Mouse (Mus musculus) embryo, embryonic 9.5 days (tissue): ENCODE data around the gene Bcas3.
A peak's percentile ranks its signal among the peaks of the same experiment; 100 is the strongest.

Source experiments
- DNase-seq: peaks from one replicate; pipeline ENCODE4 v3.0.0-alpha.2; 2017; ENCODE audit errors: extremely low spot score

Gene Bcas3

DNA sequence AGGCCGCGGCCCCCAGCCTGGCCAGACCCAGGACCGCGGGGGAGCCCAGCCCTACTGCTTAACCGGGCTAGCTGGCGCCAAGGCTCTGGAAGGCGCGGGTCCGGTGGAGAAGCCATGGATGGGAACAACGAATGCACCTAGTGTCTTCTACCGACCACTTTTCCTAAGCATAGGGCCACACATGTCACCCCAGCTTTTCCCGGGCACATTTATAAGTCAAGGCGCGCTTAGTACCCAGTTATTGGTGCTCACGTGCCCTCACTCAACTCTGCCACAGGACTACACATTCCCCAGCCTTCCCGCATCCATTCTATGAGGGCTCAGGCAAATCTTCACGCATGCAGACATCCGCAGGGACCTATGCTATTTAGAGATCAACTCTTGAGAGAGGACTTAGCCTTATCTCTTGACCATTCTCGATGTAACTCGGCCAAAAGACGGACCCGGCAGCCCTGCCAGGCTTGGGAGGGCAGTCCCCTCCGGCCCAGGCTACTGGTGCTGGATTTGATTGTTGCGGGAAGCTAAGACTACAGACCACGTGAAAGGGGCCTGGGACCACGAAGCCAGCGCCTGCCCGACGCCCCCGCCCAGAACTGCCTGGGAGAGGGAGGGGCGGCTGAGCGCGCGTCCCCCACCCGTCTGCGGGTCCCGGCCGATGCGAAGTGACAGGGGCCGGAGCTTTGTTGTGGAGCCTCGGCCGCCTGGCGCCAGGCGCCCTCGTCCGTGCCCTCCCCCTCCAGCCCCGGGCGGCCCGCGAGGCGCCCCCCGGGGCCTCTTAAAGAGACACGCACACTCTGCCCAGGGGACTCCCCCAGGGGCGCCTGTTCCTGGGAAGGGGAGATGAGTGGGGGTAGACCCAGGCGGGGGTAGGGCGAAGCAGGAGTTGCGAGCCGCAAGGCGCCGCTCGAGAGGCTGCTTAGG is 476.8 kb downstream of the Bcas3 start:
- DNase-seq = peak; percentile 70

- DNase-seq = peak; percentile 72
Measured at GRCm38 (mm10) chr11:85830901-85831341, 478.0 kb downstream of the Bcas3 start.

DNA sequence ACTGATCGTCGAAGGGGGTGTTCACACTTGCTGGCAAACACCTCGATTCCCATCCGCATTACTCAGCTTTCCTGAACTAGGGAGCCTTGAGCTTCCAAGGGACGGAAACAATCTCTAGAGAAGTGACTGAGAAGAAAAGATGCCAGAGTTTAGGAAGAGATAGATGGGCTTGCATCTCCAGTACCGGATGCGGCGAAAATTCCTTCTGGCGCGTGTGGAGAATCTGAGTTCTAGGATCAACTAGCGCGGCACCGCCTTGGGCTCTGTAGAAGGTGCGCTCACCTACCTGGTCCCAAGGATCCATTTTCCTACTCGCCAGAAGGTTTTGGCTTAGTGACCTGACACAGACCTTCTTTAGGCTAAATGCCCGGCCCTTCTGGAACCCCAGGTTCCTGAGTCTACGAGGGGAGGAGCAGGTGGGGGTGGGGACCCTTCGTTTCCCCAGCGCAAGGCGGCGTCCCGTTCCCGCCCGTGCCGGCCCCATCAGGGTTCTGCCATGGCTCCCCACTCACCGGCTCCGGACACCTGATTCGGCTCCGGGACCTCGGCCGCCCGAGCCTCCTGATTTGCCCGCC is 478.8 kb downstream of the Bcas3 start:
- peak; percentile 46 for DNase-seq

GRCm38 (mm10) chr11:85832231-85832924 is 479.4 kb downstream of the Bcas3 start, which contains the start of gene Tbx2:
Tbx2 (plus strand) TSS chr11:85832551.
- peak; percentile 86 for DNase-seq

DNA sequence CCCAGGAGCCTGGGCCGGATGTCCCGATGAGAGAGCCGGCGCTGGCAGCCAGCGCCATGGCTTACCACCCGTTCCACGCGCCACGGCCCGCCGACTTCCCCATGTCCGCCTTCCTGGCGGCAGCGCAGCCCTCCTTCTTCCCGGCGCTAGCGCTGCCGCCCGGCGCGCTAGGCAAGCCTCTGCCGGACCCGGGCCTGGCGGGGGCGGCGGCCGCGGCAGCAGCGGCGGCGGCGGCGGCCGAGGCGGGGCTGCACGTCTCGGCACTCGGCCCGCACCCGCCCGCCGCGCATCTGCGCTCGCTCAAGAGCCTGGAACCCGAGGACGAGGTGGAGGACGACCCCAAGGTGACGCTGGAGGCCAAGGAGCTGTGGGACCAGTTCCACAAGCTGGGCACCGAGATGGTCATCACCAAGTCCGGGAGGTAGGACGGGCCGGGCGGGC is 480.1 kb downstream of the Bcas3 start:
- peak; percentile 68 for DNase-seq

DNA sequence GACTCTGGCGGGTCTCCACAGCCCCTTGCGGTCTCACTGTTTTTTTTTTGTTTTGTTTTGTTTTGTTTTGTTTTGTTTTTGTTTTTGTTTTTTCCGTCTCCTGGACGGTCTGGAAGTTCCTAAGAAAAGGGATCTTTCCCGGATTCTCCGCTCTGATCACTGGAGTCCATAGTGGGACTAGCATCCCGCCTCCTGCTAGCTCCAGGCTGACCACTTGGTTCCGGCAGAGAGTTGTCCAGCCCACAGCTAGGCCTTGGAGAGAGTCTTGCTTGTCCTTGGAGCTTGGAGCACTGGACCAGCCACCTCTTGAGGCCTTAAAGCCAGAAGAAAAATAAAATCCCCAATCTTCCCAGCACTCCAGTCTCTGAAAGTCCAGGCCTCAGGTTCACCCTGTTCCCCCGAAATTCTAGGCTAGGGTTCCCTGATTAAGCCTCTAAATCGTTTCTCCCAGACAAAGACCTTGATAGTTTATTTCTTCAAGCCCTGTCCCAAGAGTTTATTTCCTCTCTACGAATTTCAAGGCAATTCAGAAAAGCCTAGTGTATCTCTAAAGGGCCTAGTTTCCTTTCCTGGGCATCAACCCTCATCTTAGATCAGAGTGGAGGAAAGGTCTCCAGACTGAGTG is 480.9 kb downstream of the Bcas3 start:
- peak; percentile 54 for DNase-seq

DNA sequence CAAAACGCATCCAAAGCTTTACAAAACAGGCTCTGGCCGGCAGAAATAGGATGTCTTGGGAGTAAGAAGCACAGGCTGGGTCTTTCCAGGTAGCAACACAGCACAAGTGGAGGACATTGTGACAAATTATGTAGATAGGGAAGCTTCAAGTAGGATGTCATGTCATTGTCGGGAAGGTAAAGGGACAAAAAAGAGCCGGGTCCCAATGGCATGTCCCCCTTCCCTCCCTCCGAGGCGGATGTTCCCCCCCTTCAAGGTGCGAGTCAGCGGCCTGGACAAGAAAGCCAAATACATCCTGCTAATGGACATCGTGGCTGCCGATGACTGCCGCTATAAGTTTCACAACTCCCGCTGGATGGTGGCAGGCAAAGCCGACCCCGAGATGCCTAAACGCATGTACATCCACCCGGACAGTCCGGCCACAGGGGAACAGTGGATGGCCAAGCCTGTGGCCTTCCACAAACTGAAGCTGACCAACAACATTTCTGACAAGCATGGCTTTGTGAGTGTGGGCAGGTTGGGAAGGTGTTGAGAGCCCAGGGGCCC is 481.5 kb downstream of the Bcas3 start:
- DNase-seq = peak; percentile 47

GRCm38 (mm10) chr11:85835001-85835752 is 482.2 kb downstream of the Bcas3 start:
- DNase-seq = no peak

GRCm38 (mm10) chr11:85835753-85836522 is 483.0 kb downstream of the Bcas3 start:
- no peak for DNase-seq

DNA sequence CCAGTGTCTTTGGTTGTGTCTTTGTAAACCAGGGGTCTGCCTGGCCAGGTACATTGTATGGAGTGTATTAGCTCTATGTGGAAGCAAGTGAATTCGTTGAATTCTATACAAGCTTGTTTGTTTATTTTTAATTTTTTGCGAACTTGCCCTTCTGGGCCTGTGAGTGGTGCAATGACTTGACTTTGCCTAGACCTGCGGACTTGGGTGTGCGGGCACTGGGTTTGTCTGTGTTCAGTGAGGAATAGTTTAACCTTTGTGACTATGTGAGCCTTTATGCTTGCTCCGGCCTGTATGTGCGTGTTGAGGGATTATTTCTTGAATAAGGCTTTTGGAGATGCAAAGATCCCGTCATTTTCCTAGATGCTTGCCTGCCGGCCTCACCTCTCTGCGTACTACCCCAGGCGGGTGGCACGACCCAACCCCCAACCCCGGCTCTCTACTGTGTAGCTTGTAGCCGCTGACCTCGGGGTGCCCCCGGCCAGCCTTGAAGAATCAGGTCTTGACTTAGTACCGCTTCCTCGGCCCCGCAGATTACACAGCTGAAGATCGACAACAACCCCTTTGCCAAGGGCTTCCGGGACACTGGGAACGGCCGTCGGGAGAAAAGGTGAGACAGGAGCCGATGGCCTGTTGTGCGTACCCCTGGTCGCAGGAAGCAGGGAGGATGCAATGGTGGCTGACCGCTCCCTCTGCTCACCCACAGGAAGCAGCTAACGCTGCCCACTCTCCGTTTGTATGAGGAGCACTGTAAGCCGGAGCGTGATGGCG is 483.7 kb downstream of the Bcas3 start:
- peak; percentile 55 for DNase-seq

DNA sequence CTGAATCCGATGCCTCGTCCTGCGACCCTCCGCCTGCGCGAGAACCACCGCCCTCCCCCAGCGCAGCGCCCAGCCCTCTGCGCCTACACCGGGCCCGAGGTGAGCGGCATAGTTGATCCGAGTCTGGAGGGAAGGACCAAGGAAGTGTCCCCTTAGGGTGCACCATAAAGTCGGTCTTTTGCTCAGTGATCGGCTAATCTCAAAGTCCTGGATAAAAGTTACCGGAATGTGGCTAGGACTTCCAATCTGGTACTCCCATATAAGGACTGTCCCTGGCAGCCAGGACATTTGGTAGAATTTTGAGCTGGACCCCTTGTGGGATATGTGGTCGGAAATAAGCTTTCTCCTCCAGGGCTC is 484.3 kb downstream of the Bcas3 start:
- no peak for DNase-seq

DNA sequence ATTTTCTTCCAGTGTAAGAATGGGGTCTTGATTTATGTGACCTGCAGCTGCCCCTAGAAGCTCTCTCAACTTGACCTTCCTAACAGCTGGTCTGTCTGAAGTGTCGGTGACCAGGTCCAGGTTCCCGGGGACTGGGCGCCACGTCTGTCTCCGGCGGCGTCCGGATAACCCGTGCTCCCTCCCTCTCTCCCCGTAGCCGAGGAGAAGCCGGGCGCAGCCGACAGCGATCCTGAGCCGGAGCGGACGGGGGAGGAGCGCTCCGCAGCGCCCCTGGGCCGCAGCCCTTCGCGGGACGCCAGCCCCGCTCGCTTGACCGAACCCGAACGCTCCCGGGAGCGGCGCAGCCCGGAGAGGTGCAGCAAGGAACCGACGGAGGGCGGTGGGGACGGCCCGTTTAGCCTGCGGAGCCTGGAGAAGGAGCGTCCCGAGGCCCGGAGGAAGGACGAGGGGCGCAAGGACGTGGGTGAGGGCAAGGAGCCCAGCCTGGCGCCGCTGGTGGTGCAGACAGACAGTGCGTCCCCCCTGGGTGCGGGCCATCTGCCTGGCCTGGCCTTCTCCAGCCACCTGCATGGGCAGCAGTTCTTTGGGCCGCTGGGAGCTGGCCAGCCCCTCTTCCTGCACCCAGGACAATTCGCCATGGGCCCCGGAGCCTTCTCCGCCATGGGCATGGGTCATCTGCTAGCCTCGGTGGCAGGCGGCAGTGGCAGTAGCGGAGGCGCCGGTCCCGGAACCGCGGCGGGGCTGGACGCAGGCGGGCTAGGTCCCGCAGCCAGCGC is 484.9 kb downstream of the Bcas3 start:
- DNase-seq = peak; percentile 67

GRCm38 (mm10) chr11:85838424-85839257 is 485.7 kb downstream of the Bcas3 start:
- DNase-seq = peak; percentile 39

GRCm38 (mm10) chr11:85839258-85840030 is 486.5 kb downstream of the Bcas3 start:
- no peak for DNase-seq

- peak; percentile 37 for DNase-seq
Measured at GRCm38 (mm10) chr11:85840031-85840802, 487.2 kb downstream of the Bcas3 start.

GRCm38 (mm10) chr11:85840803-85841145 is 487.8 kb downstream of the Bcas3 start:
- peak; percentile 41 for DNase-seq
